20 mouse cellular contexts compared by ENCODE assay signal in the genomic region with DNA sequence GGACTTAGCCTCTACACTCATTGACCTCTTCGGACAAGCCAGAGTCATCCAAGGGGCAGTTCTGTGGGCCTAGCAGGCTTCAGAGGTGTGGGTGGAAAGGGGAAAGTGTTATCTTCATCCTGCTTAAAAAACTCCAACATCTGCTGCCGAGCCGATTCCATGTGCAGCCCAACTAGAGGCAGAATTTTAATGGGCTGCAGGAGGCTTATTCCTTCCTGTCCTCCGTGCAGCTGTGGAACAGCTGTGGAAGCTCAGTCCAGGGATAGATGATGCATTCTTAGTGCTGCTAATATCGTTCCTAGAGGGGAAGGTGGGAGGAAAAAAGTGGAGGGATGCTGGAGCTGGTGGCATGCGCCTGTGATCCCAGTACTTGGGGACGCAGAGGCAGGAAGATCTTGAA. TPM values are rescaled to one million over a fixed set of nuclear protein-coding genes. Genes with fewer than 3 reads are reported as not detected.
DNase-seq lines count a peak whose midpoint lies in the region; ATAC-seq and TF ChIP-seq lines count a peak whose summit lies in the region.
"Had no signal": no experiment of that assay in that cellular context is flagged by ENCODE, and none has a peak within 500 bp of the region (broad histone marks: within the 10 kb centered on the region; RNA-seq: fewer than 3 reads in every experiment).

No protein-coding gene starts in this region.

- DNase-seq in heart, adult 18-20 months, result peak; percentile 41 to 72
- DNase-seq in embryonic facial prominence, embryonic 11.5 days (ENCODE audit: low spot score), result peak; percentile 39
- peak; percentile 55 to 58 for DNase-seq in heart, postnatal 10 days
- DNase-seq in limb, embryonic 14.5 days (ENCODE audit: low spot score), result peak; percentile 68
- DNase-seq in frontal cortex, postnatal 14 days (ENCODE audit: low spot score in 2 of 2), result no peak
- no peak for DNase-seq in adrenal gland, postnatal 4 days (ENCODE audit: low spot score in 2 of 2)
- DNase-seq: adrenal gland, postnatal 36 days; cerebellum, adult 9-10 months; liver; liver, postnatal 0 days; lung, postnatal 36 days; thymus, adult 2 months had no signal

- WGBS in heart, embryonic 12.5 days, result 63% methylated on average over 7 of the region's 7 CpGs
- 72% methylated on average over 7 of the region's 7 CpGs for WGBS in embryonic facial prominence, embryonic 11.5 days
- 38% methylated on average over 7 of the region's 7 CpGs for WGBS in limb, embryonic 14.5 days

- no peak overlapping the region for H3K27ac ChIP-seq in heart, embryonic 12.5 days (ENCODE audit: poor library complexity, severe bottlenecking)
- no peak overlapping the region for H3K27ac ChIP-seq in embryonic facial prominence, embryonic 11.5 days (replicated peaks; ENCODE audit: low read depth, low read length)
- 0 out of 2 replicates have a peak overlapping the region, but pooled peaks have one; percentile 28 for H3K27ac ChIP-seq in limb, embryonic 14.5 days (replicated peaks; ENCODE audit: low read depth, low read length)
- H3K27ac ChIP-seq: forebrain, embryonic 13.5 days; hindbrain, embryonic 14.5 days had no signal

- TF ChIP-seq POLR2A in limb, embryonic 14.5 days (IDR thresholded peaks at IDR 0.05; ENCODE audit: borderline replicate concordance, extremely low read depth, insufficient read depth, insufficient read length), result no peak

- no peak overlapping the region for H3K9ac ChIP-seq in heart, embryonic 12.5 days
- no peak overlapping the region for H3K9ac ChIP-seq in embryonic facial prominence, embryonic 11.5 days (replicated peaks; ENCODE audit: low read length)
- no peak overlapping the region for H3K9ac ChIP-seq in limb, embryonic 14.5 days (ENCODE audit: low read depth, low read length, severe bottlenecking)
- H3K9ac ChIP-seq: forebrain, embryonic 13.5 days; hindbrain, embryonic 14.5 days; liver, postnatal 0 days had no signal

- H3K36me3 ChIP-seq in heart, embryonic 12.5 days, result no peaks in the 10 kb centered on the region
- H3K36me3 ChIP-seq in embryonic facial prominence, embryonic 11.5 days (replicated peaks; ENCODE audit: control insufficient read depth, insufficient read depth, low read depth, low read length), result no peaks in the 10 kb centered on the region
- H3K36me3 ChIP-seq in limb, embryonic 14.5 days (ENCODE audit: control insufficient read depth, insufficient read depth, low read length), result no peaks in the 10 kb centered on the region

- H3K27me3 ChIP-seq in heart, embryonic 12.5 days (replicated peaks), result no peaks in the 10 kb centered on the region
- H3K27me3 ChIP-seq in embryonic facial prominence, embryonic 11.5 days (ENCODE audit: control insufficient read depth, insufficient read depth, low read length), result no peaks in the 10 kb centered on the region
- H3K27me3 ChIP-seq in limb, embryonic 14.5 days (ENCODE audit: control insufficient read depth, insufficient read depth, low read length), result no peaks in the 10 kb centered on the region

- ATAC-seq in heart, embryonic 12.5 days (ENCODE audit: insufficient number of reproducible peaks, low FRiP score), result no peak
- ATAC-seq in embryonic facial prominence, embryonic 11.5 days (replicated peaks; ENCODE audit: insufficient number of reproducible peaks, low FRiP score, low TSS enrichment, low read depth), result no peak
- ATAC-seq in limb, embryonic 14.5 days (ENCODE audit: low FRiP score, low read depth), result peak; percentile 65; the same call in 1 of the 2 replicates
- ATAC-seq: forebrain, embryonic 13.5 days; intestine, postnatal 0 days; liver, postnatal 0 days had no signal

- H3K4me3 ChIP-seq in heart, embryonic 12.5 days, result no peak overlapping the region
- H3K4me3 ChIP-seq in embryonic facial prominence, embryonic 11.5 days (ENCODE audit: low read depth, low read length), result no peak overlapping the region
- no peak overlapping the region for H3K4me3 ChIP-seq in limb, embryonic 14.5 days (replicated peaks; ENCODE audit: low read length)
- H3K4me3 ChIP-seq: forebrain, embryonic 13.5 days had no signal

- no peaks in the 10 kb centered on the region for H3K4me1 ChIP-seq in heart, embryonic 12.5 days (replicated peaks)
- no peaks in the 10 kb centered on the region for H3K4me1 ChIP-seq in embryonic facial prominence, embryonic 11.5 days (ENCODE audit: control insufficient read depth, insufficient read depth, low read length)
- peaks cover 10% of the 10 kb centered on the region for H3K4me1 ChIP-seq in limb, embryonic 14.5 days (ENCODE audit: control insufficient read depth, insufficient read depth, low read length)
- H3K4me1 ChIP-seq: forebrain, embryonic 13.5 days had no signal

- no peak overlapping the region for H3K4me2 ChIP-seq in heart, embryonic 12.5 days
- H3K4me2 ChIP-seq in embryonic facial prominence, embryonic 11.5 days (ENCODE audit: low read depth, low read length), result no peak overlapping the region
- no peak overlapping the region for H3K4me2 ChIP-seq in limb, embryonic 14.5 days (replicated peaks; ENCODE audit: low read depth, low read length, severe bottlenecking)
- H3K4me2 ChIP-seq: forebrain, embryonic 13.5 days; hindbrain, embryonic 14.5 days; midbrain, embryonic 11.5 days had no signal

- intact Hi-C loops in heart, postnatal 10 days (cut with DNase I), result no loop called here

- peaks cover 9% of the 10 kb centered on the region; the same call in 1 of the 2 replicates for H3K9me3 ChIP-seq in heart, embryonic 12.5 days (replicated peaks)
- no peaks in the 10 kb centered on the region for H3K9me3 ChIP-seq in embryonic facial prominence, embryonic 11.5 days (replicated peaks; ENCODE audit: control insufficient read depth, low read length)
- H3K9me3 ChIP-seq in limb, embryonic 14.5 days (ENCODE audit: control insufficient read depth, low read length), result no peaks in the 10 kb centered on the region

RNA-seq across cellular contexts. Expression of a gene that starts 52.0 kb away (rescaled TPM):
- total RNA-seq in heart, adult 18-20 months (2021), result under 1 TPM; 0.31 to 0.32 TPM
- polyA plus RNA-seq in heart, embryonic 12.5 days (2016; fragmentation: Nextera tagmentation; extraction: Ambion mirVana), result 0.05 TPM in 1 of 2 replicates, not detected in the other
- polyA plus RNA-seq in embryonic facial prominence, embryonic 11.5 days (2014; fragmentation: Nextera tagmentation; extraction: Ambion mirVana), result 0.06 and 0.31 TPM in 2 replicates
- 1 to 10 TPM; 1.3 to 2.4 TPM for total RNA-seq in heart, postnatal 10 days (2021)
- 1.7 and 1.9 TPM in 2 replicates for polyA plus RNA-seq in limb, embryonic 14.5 days (2012; rRNA removed)
- 0.61 and 1.0 TPM in 2 replicates for polyA plus RNA-seq in limb, embryonic 14.5 days (2014; fragmentation: Nextera tagmentation; extraction: Ambion mirVana)
- under 1 TPM; 0.11 to 0.53 TPM for total RNA-seq in adrenal gland, postnatal 4 days (2021)
- polyA plus RNA-seq: C2C12; kidney, embryonic 16.5 days; liver, postnatal 0 days; small intestine, adult 2 months had no signal

Comparison
In these comparisons a context has a peak if more than half of its experiments do, and no peak if none do; other contexts are left out.
1. DNase-seq: peak in heart, adult 18-20 months (2 of 2), embryonic facial prominence, embryonic 11.5 days (single experiment), heart, postnatal 10 days (2 of 2) and limb, embryonic 14.5 days (single experiment); none in frontal cortex, postnatal 14 days (0 of 2) and adrenal gland, postnatal 4 days (0 of 2).